Mouse (Mus musculus): Measurements from ENCODE around the gene Armc6. TPM values are rescaled to one million over a fixed set of nuclear protein-coding genes. Genes with fewer than 3 reads are reported as not detected.

Armc6 gene
- polyA plus RNA-seq, 1 experiment, result 96.9 TPM

DNA sequence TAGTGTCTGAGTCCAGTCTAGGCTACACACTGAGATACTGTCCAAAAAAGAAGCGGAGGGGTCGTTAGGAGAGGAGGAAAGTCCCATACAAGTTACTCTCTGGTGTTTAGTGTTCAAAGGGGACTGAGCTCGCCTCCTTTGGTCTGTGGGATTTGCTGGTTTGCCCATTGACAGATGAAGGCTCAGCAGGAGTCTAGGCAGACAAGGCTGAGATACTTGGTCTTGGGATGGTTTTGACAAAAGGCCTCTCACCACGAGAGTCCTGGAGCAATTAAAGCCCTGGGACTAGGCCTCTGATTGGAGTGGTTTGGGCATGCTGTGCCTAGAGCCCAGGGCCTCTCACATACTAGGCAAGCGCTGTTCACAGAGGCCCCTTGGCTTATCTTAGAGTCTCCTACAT is 34.0 kb upstream of the Armc6 start:
- DNase-seq (ENCODE audit: low read depth), result no peak
- TF ChIP-seq POLR2A (IDR thresholded peaks at IDR 0.05; ENCODE audit: borderline replicate concordance, extremely low read depth, insufficient read depth, insufficient read length, poor library complexity, severe bottlenecking) (no peak), CTCF (IDR thresholded peaks at IDR 0.05; ENCODE audit: borderline replicate concordance, extremely low read depth, insufficient read depth, insufficient read length) (no peak)

GRCm38 (mm10) chr8:70267674-70268073 is 33.4 kb upstream of the Armc6 start:
- DNase-seq (ENCODE audit: low read depth), result no peak
- no peak for TF ChIP-seq POLR2A (IDR thresholded peaks at IDR 0.05; ENCODE audit: borderline replicate concordance, extremely low read depth, insufficient read depth, insufficient read length, poor library complexity, severe bottlenecking)
- no peak for TF ChIP-seq CTCF (IDR thresholded peaks at IDR 0.05; ENCODE audit: borderline replicate concordance, extremely low read depth, insufficient read depth, insufficient read length)

DNA sequence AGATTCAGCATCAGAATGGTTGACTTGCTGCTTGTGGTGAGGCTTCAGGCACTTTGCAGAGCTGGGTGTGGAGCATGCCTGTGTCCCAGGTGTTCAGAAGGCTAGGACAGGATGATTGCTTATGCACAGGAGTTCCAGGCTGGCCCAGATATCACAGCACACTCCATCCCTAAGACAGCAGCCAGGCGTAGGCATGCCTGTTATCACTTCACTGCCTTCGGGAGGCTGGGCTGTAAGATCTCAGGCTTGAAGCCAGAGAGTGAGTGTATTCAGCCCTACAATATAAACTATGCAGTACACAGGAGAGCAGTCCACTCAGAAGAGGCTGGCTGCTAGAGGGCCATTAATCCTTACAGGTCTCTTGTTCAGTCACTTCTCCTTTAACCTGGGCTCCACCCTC is 24.8 kb upstream of the Armc6 start:
- DNase-seq (ENCODE audit: low read depth), result no peak
- no peak for TF ChIP-seq POLR2A (IDR thresholded peaks at IDR 0.05; ENCODE audit: borderline replicate concordance, extremely low read depth, insufficient read depth, insufficient read length, poor library complexity, severe bottlenecking)
- no peak for TF ChIP-seq CTCF (IDR thresholded peaks at IDR 0.05; ENCODE audit: borderline replicate concordance, extremely low read depth, insufficient read depth, insufficient read length)

DNA sequence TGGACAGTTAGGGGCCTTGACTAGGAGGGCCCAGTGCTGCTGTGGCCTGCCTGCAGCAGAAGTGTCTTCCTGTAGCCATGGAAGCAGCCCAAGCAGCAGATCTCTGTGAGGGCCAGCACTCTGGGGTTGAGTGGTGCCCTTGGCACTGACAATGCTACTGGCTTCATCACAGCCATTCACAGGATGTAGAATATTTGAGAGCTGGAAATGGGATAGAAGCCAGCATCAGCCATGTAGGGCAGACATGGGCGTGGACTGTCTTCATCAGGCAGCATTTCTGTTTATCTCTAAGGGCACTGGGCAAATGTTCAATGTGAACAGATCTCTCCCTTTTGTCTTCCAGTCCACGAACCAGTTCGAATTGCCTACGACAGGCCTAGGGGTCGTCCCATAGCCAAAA is 24.3 kb upstream of the Armc6 start:
- TF ChIP-seq CTCF (IDR thresholded peaks at IDR 0.05; ENCODE audit: borderline replicate concordance, extremely low read depth, insufficient read depth, insufficient read length) (no peak), POLR2A (IDR thresholded peaks at IDR 0.05; ENCODE audit: borderline replicate concordance, extremely low read depth, insufficient read depth, insufficient read length, poor library complexity, severe bottlenecking) (no peak)
- no peak for DNase-seq (ENCODE audit: low read depth)

DNA sequence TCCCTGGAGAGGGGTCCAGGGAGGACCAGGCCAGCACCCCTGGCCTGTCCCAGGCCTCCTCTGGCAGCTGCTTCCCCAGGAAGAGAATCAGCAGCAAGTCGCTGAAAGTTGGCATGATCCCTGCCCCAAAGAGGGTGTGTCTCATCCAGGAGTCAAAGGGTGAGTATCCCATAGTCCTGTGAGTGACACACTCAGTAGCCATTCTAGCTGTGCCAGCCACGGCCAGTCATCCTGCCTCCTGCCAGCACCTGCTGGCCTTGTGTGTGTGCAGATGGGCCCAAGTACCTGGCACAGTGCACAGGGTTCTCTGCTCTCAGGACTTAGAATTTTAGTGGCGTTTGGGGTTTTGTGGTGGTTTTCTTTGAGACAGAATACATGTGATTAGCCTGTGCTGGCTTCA is 23.2 kb upstream of the Armc6 start:
- no peak for DNase-seq (ENCODE audit: low read depth)
- TF ChIP-seq CTCF (IDR thresholded peaks at IDR 0.05; ENCODE audit: borderline replicate concordance, extremely low read depth, insufficient read depth, insufficient read length) (no peak), POLR2A (IDR thresholded peaks at IDR 0.05; ENCODE audit: borderline replicate concordance, extremely low read depth, insufficient read depth, insufficient read length, poor library complexity, severe bottlenecking) (no peak)

DNA sequence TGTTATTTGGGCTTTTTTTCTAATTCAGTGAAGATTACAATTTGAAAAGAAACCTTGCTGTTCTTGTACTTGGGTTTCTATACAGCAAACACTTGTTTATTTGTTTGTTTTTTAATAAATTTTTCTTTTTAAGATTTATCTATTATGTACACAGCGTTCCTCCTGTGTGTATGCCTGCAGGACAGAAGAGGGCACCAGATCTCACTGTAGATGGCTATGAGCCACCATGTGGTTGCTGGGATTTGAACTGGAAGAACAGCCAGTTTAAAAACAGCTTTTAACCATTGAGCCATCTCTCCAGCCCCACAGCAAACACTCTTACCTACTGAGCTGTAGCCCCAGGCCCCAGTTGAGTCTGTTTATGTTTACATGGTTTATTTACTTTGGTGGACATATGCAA is 20.4 kb upstream of the Armc6 start:
- TF ChIP-seq POLR2A (IDR thresholded peaks at IDR 0.05; ENCODE audit: borderline replicate concordance, extremely low read depth, insufficient read depth, insufficient read length, poor library complexity, severe bottlenecking) (no peak), CTCF (IDR thresholded peaks at IDR 0.05; ENCODE audit: borderline replicate concordance, extremely low read depth, insufficient read depth, insufficient read length) (peak; percentile 16; the same call in 1 of the 2 replicates)
- DNase-seq (ENCODE audit: low read depth), result no peak

DNA sequence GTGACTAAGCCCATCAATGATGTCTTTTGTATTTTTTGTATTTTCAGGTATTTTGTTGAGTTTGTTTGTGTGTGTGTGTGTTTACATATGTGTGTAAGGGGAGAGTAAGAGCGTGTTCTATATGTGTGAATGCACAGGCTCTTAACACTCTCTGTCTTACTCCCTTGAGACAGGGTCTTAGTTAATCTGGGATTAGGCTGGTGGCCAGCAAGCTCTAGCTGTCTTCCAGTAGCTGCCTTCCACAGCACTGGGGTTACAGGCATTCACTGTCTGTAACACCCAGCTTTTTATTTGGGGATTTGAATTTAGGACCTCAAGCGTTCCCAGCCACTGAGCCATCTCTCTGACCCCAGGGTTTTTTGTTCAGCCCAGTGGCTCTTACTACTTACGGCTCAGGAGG is 13.6 kb upstream of the Armc6 start:
- no peak for TF ChIP-seq POLR2A (IDR thresholded peaks at IDR 0.05; ENCODE audit: borderline replicate concordance, extremely low read depth, insufficient read depth, insufficient read length, poor library complexity, severe bottlenecking)
- DNase-seq (ENCODE audit: low read depth), result peak; percentile 44

DNA sequence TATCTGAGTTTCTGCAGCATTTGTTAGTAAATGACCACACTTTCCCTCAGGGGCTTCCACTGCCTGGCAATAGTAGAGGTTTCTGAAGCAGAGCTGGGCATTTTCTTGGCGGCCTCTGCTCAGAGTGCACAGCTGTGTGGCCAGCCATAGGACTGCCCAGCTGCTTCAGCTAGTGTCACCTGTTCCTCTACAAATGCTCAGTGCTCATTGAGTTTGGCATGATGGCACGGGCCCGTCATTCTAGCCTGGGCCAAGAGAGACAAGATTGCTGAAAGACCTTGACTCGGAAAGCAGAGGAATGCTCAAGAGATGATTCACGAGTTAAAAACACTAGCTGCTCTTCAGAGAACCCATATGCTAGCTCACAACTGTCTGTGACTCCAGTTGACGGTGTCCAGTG is 12.4 kb upstream of the Armc6 start:
- TF ChIP-seq POLR2A (IDR thresholded peaks at IDR 0.05; ENCODE audit: borderline replicate concordance, extremely low read depth, insufficient read depth, insufficient read length, poor library complexity, severe bottlenecking) (no peak), CTCF (IDR thresholded peaks at IDR 0.05; ENCODE audit: borderline replicate concordance, extremely low read depth, insufficient read depth, insufficient read length) (no peak)
- DNase-seq (ENCODE audit: low read depth), result no peak

DNA sequence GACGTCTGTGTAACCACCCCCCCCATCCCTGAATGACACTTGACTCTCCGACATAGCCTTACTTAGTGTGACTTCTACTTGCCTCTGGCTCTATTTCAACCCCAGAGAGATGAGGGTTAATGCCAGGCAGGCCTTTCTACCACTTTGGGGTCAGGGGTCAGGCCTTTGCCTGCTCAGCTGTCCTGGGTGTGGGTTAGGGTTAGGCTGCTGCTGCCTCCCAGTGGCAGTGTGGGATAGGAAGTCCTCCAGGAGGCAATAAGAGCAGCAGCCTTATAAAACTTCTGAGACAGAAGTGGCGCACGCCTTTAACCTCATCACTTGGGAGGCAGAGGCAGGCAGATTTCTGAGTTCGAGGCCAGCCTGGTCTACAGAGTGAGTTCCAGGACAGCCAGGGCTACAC is 6.4 kb upstream of the Armc6 start:
- no peak for TF ChIP-seq POLR2A (IDR thresholded peaks at IDR 0.05; ENCODE audit: borderline replicate concordance, extremely low read depth, insufficient read depth, insufficient read length, poor library complexity, severe bottlenecking)
- TF ChIP-seq CTCF (IDR thresholded peaks at IDR 0.05; ENCODE audit: borderline replicate concordance, extremely low read depth, insufficient read depth, insufficient read length), result 0 out of 2 replicates have a peak, but pooled peaks have one; percentile 2
- DNase-seq (ENCODE audit: low read depth), result no peak

DNA sequence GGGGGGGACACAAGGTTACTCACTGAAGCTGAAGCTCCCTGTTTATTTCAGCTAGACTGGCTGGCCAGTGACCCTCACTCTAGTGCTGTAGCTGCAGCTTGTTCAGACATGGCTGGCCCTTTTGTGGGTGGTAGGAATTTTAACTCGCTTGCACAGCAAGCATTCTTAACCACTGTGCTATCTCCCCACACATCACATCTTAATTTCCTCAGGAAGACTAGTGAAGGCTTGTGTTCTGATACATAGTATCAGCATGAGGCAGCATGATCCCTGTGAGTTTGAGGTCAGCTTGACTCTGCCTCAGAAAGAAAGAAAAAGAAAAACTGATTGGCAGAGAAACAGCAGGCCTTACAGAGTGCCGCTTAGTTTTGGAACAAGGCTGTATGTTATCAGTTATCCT is 3.6 kb upstream of the Armc6 start:
- no peak for TF ChIP-seq CTCF (IDR thresholded peaks at IDR 0.05; ENCODE audit: borderline replicate concordance, extremely low read depth, insufficient read depth, insufficient read length)
- TF ChIP-seq POLR2A (IDR thresholded peaks at IDR 0.05; ENCODE audit: borderline replicate concordance, extremely low read depth, insufficient read depth, insufficient read length, poor library complexity, severe bottlenecking), result no peak
- DNase-seq (ENCODE audit: low read depth), result no peak

GRCm38 (mm10) chr8:70234781-70235128 is 489 bp upstream of the Armc6 start:
- no peak for TF ChIP-seq CTCF (IDR thresholded peaks at IDR 0.05; ENCODE audit: borderline replicate concordance, extremely low read depth, insufficient read depth, insufficient read length)
- TF ChIP-seq POLR2A (IDR thresholded peaks at IDR 0.05; ENCODE audit: borderline replicate concordance, extremely low read depth, insufficient read depth, insufficient read length, poor library complexity, severe bottlenecking), result no peak
- no peak for DNase-seq (ENCODE audit: low read depth)

- no peak for DNase-seq (ENCODE audit: low read depth)
- TF ChIP-seq CTCF (IDR thresholded peaks at IDR 0.05; ENCODE audit: borderline replicate concordance, extremely low read depth, insufficient read depth, insufficient read length) (no peak), POLR2A (IDR thresholded peaks at IDR 0.05; ENCODE audit: borderline replicate concordance, extremely low read depth, insufficient read depth, insufficient read length, poor library complexity, severe bottlenecking) (no peak)
Measured at GRCm38 (mm10) chr8:70233606-70234005, 660 bp downstream of the Armc6 start.

DNA sequence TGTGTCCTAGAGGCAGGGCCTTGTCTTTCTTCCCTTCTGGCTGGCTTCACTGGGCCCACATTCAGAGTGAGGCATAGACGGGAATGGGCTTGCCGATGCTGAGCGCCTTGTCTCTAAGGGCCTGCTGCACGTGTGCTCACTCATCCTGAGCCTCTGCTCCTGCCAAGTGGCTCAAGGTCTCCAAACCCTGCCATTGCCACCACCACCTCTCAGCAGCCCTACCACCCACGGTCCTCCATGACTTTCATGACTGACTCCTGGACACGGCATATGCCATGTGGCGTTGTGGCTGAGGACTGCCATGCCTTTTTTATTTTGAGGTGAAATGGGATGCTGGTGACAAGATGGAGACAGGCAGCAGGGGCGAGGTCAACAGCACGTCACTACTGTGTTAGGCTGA is 3.4 kb downstream of the Armc6 start:
- TF ChIP-seq POLR2A (IDR thresholded peaks at IDR 0.05; ENCODE audit: borderline replicate concordance, extremely low read depth, insufficient read depth, insufficient read length, poor library complexity, severe bottlenecking), result no peak
- no peak for TF ChIP-seq CTCF (IDR thresholded peaks at IDR 0.05; ENCODE audit: borderline replicate concordance, extremely low read depth, insufficient read depth, insufficient read length)
- no peak for DNase-seq (ENCODE audit: low read depth)
